Mouse (Mus musculus) heart, embryonic 15.5 days (tissue): ENCODE measurements around the gene B3gntl1. TPM values are rescaled to one million over a fixed set of nuclear protein-coding genes. Genes with fewer than 3 reads are reported as not detected.

Experiments
- ATAC-seq: fragments of 200-750 bp; cut with Nextera tagmentation; replicated peaks from 2 replicates; pipeline ENCODE4 v1.8.0; 2017; ENCODE audit warnings: low read depth, moderate TSS enrichment; ENCODE audit not compliant: insufficient number of reproducible peaks, insufficient read depth, low FRiP score
- H3K27ac ChIP-seq: fragments of 300-500 bp; sonication (generic); 2 replicates; pipeline ENCODE4 v1.5.1; 2015; ENCODE audit warnings: mild to moderate bottlenecking, inconsistent platforms
- H3K27me3 ChIP-seq: fragments of 300-500 bp; sonication (generic); 2 replicates; pipeline ENCODE4 v1.6.1; 2015; ENCODE audit warnings: inconsistent platforms
- H3K36me3 ChIP-seq: fragments of 300-500 bp; sonication (generic); 2 replicates; pipeline ENCODE4 v1.6.1; 2015; ENCODE audit warnings: mild to moderate bottlenecking, inconsistent platforms
- H3K4me1 ChIP-seq: fragments of 300-500 bp; sonication (generic); replicated peaks from 2 replicates; pipeline ENCODE4 v1.6.1; 2015; ENCODE audit warnings: inconsistent platforms
- H3K4me2 ChIP-seq: fragments of 300-500 bp; sonication (generic); 2 replicates; pipeline ENCODE4 v1.6.1; 2015; ENCODE audit warnings: inconsistent platforms, mild to moderate bottlenecking, moderate library complexity
- H3K4me3 ChIP-seq: fragments of 300-500 bp; sonication (generic); 2 replicates; pipeline ENCODE4 v1.5.1; 2015; ENCODE audit warnings: mild to moderate bottlenecking, inconsistent platforms
- H3K9ac ChIP-seq: fragments of 300-500 bp; sonication (generic); 2 replicates; pipeline ENCODE4 v1.6.1; 2015; ENCODE audit warnings: mild to moderate bottlenecking, inconsistent platforms
- H3K9me3 ChIP-seq: fragments of 300-500 bp; sonication (generic); replicated peaks from 2 replicates; pipeline ENCODE4 v1.6.1; 2016; ENCODE audit warnings: inconsistent platforms
- WGBS: fragments of 180-500 bp; shearing (Covaris S2); methylation state at CpG from one replicate; pipeline ENCODE4 v1.1.7; 2015; ENCODE audit warnings: mixed read lengths; 5-methylcytosine and 5-hydroxymethylcytosine counted together
- polyA plus RNA-seq: library from polyadenylated mRNA; unstranded; fragments of >200 nt; fragmentation: Nextera tagmentation; extraction: Ambion mirVana; gene quantifications from 2 replicates; pipeline ENCODE4 v1.2.1, GENCODE M21; 2015

B3gntl1 gene
- polyA plus RNA-seq, 1 experiment from 2014 or later = 5.4 TPM

GRCm38 (mm10) chr11:121702895-121703618, 30.1 kb upstream of the B3gntl1 start:
- H3K27me3 ChIP-seq = peaks cover 3% of the 10 kb centered on the region; the same call in 1 of the 2 replicates
- H3K4me1 ChIP-seq = peaks cover 19% of the 10 kb centered on the region
- under 1% methylated on average over 40 of the region's 40 CpGs for WGBS
- peak overlapping the region; percentile 95 for H3K4me2 ChIP-seq
- ATAC-seq = 0 out of 2 replicates have a peak, but pooled peaks have one; percentile 4
- H3K27ac ChIP-seq = peak overlapping the region; percentile 86
- H3K4me3 ChIP-seq = peak overlapping the region; percentile 90
- no peaks in the 10 kb centered on the region for H3K36me3 ChIP-seq
- peak overlapping the region; percentile 79 for H3K9ac ChIP-seq
- H3K9me3 ChIP-seq = no peaks in the 10 kb centered on the region

GRCm38 (mm10) chr11:121702111-121702894, 29.4 kb upstream of the B3gntl1 start:
- ATAC-seq = peak; percentile 96
- Histone ChIP-seq H3K9ac (peak overlapping the region; percentile 79), H3K36me3 (no peaks in the 10 kb centered on the region), H3K27ac (peak overlapping the region; percentile 86), H3K27me3 (peaks cover 3% of the 10 kb centered on the region; the same call in 1 of the 2 replicates), H3K9me3 (no peaks in the 10 kb centered on the region), H3K4me3 (peak overlapping the region; percentile 90), H3K4me1 (peaks cover 19% of the 10 kb centered on the region), H3K4me2 (peak overlapping the region; percentile 95)
- WGBS = under 1% methylated on average over 69 of the region's 69 CpGs

GRCm38 (mm10) chr11:121701244-121701643, 28.3 kb upstream of the B3gntl1 start, which contains the start of gene Metrnl:
Gene Metrnl (plus strand): TSS chr11:121701544.
- Histone ChIP-seq H3K4me3 (peak within 1 kb of the TSS; percentile 90), H3K27me3 (peaks cover 3% of the 10 kb centered on the region; the same call in 1 of the 2 replicates), H3K4me2 (peak within 1 kb of the TSS; percentile 95), H3K36me3 (no peaks in the 10 kb centered on the region), H3K4me1 (peaks cover 19% of the 10 kb centered on the region), H3K9ac (peak within 1 kb of the TSS; percentile 79), H3K9me3 (no peaks in the 10 kb centered on the region), H3K27ac (peak within 1 kb of the TSS; percentile 86)
- ATAC-seq = no peak
- WGBS = 87% methylated on average over 5 of the region's 5 CpGs

GRCm38 (mm10) chr11:121698381-121698955, 25.5 kb upstream of the B3gntl1 start:
- no peaks in the 10 kb centered on the region for H3K27me3 ChIP-seq
- no peak for ATAC-seq
- no peak overlapping the region for H3K27ac ChIP-seq
- H3K9me3 ChIP-seq = no peaks in the 10 kb centered on the region
- WGBS = 75% methylated on average over 5 of the region's 5 CpGs
- peaks cover 7% of the 10 kb centered on the region for H3K4me1 ChIP-seq
- no peak overlapping the region for H3K4me2 ChIP-seq
- H3K4me3 ChIP-seq = no peak overlapping the region
- H3K9ac ChIP-seq = no peak overlapping the region
- no peaks in the 10 kb centered on the region for H3K36me3 ChIP-seq

- H3K9ac ChIP-seq = no peak overlapping the region
- no peak overlapping the region for H3K4me2 ChIP-seq
- no peaks in the 10 kb centered on the region for H3K9me3 ChIP-seq
- H3K4me3 ChIP-seq = no peak overlapping the region
- no peaks in the 10 kb centered on the region for H3K36me3 ChIP-seq
- WGBS = 79% methylated on average over 4 of the region's 4 CpGs
- no peak for ATAC-seq
- no peak overlapping the region for H3K27ac ChIP-seq
- H3K27me3 ChIP-seq = no peaks in the 10 kb centered on the region
- peaks cover 4% of the 10 kb centered on the region for H3K4me1 ChIP-seq
These were observed 24.3 kb upstream of the B3gntl1 start for GRCm38 (mm10) chr11:121697271-121697670.

- H3K4me3 ChIP-seq = no peak overlapping the region
- no peaks in the 10 kb centered on the region for H3K36me3 ChIP-seq
- no peak overlapping the region for H3K4me2 ChIP-seq
- 80% methylated on average over 5 of the region's 5 CpGs for WGBS
- H3K27ac ChIP-seq = no peak overlapping the region
- H3K9ac ChIP-seq = no peak overlapping the region
- no peak for ATAC-seq
- no peaks in the 10 kb centered on the region for H3K4me1 ChIP-seq
- no peaks in the 10 kb centered on the region for H3K9me3 ChIP-seq
- H3K27me3 ChIP-seq = no peaks in the 10 kb centered on the region
These were observed 22.5 kb upstream of the B3gntl1 start for GRCm38 (mm10) chr11:121695304-121696064.

GRCm38 (mm10) chr11:121688024-121688423, 15.1 kb upstream of the B3gntl1 start:
- no peak for ATAC-seq
- no peak overlapping the region for H3K4me2 ChIP-seq
- H3K9ac ChIP-seq = no peak overlapping the region
- no peaks in the 10 kb centered on the region for H3K27me3 ChIP-seq
- H3K9me3 ChIP-seq = no peaks in the 10 kb centered on the region
- no peak overlapping the region for H3K27ac ChIP-seq
- H3K4me1 ChIP-seq = peaks cover 21% of the 10 kb centered on the region
- 83% methylated on average over 2 of the region's 2 CpGs for WGBS
- H3K4me3 ChIP-seq = no peak overlapping the region
- no peaks in the 10 kb centered on the region for H3K36me3 ChIP-seq

- Histone ChIP-seq H3K27me3 (no peaks in the 10 kb centered on the region), H3K36me3 (no peaks in the 10 kb centered on the region), H3K4me3 (no peak overlapping the region), H3K4me2 (no peak overlapping the region), H3K4me1 (peaks cover 21% of the 10 kb centered on the region), H3K9me3 (no peaks in the 10 kb centered on the region), H3K27ac (0 out of 2 replicates have a peak overlapping the region, but pooled peaks have one; percentile 17), H3K9ac (no peak overlapping the region)
- ATAC-seq = 0 out of 2 replicates have a peak, but pooled peaks have one; percentile 14
- 48% methylated on average over 5 of the region's 5 CpGs for WGBS
These were observed 13.7 kb upstream of the B3gntl1 start for GRCm38 (mm10) chr11:121686674-121687073.

- 63% methylated on average over 4 of the region's 4 CpGs for WGBS
- peak overlapping the region; percentile 17; the same call in 1 of the 2 replicates for H3K27ac ChIP-seq
- no peak for ATAC-seq
- no peaks in the 10 kb centered on the region for H3K27me3 ChIP-seq
- H3K9ac ChIP-seq = no peak overlapping the region
- H3K9me3 ChIP-seq = no peaks in the 10 kb centered on the region
- peaks cover 21% of the 10 kb centered on the region for H3K4me1 ChIP-seq
- no peak overlapping the region for H3K4me3 ChIP-seq
- no peaks in the 10 kb centered on the region for H3K36me3 ChIP-seq
- H3K4me2 ChIP-seq = no peak overlapping the region
These were observed 13.1 kb upstream of the B3gntl1 start for GRCm38 (mm10) chr11:121686091-121686490.

GRCm38 (mm10) chr11:121685491-121686001, 12.6 kb upstream of the B3gntl1 start:
- H3K27ac ChIP-seq = no peak overlapping the region
- H3K9me3 ChIP-seq = no peaks in the 10 kb centered on the region
- H3K27me3 ChIP-seq = no peaks in the 10 kb centered on the region
- peaks cover 21% of the 10 kb centered on the region for H3K4me1 ChIP-seq
- H3K36me3 ChIP-seq = no peaks in the 10 kb centered on the region
- no peak overlapping the region for H3K4me2 ChIP-seq
- H3K9ac ChIP-seq = no peak overlapping the region
- WGBS = 48% methylated on average over 6 of the region's 6 CpGs
- no peak overlapping the region for H3K4me3 ChIP-seq
- no peak for ATAC-seq
